Mouse (Mus musculus) embryo, embryonic 11 days (tissue): ENCODE measurements around the gene Ndufaf2.

Source experiments
- DNase-seq: peaks from one replicate; pipeline ENCODE4 v3.0.0-alpha.2; 2015

Gene Ndufaf2

DNA sequence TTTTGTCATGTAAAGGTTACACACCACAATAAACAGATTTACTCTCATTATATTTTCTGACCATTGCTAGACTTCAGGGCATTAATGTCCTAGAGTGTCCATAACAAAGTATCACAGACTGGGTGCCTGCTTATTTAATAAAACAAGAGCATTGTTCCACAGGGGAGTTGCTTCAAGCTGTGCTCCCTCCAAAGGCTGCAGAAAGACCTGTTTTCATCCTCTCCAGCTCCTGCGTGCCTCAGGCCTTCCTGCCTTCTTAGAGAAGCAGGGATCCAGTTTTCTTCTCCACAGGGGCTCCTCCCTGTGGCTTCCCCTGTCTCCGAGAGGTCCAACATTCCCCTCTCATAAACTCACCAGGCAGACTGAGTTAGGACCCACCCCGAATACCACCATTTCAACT is 202.2 kb downstream of the Ndufaf2 start:
- peak; percentile 48 for DNase-seq

DNA sequence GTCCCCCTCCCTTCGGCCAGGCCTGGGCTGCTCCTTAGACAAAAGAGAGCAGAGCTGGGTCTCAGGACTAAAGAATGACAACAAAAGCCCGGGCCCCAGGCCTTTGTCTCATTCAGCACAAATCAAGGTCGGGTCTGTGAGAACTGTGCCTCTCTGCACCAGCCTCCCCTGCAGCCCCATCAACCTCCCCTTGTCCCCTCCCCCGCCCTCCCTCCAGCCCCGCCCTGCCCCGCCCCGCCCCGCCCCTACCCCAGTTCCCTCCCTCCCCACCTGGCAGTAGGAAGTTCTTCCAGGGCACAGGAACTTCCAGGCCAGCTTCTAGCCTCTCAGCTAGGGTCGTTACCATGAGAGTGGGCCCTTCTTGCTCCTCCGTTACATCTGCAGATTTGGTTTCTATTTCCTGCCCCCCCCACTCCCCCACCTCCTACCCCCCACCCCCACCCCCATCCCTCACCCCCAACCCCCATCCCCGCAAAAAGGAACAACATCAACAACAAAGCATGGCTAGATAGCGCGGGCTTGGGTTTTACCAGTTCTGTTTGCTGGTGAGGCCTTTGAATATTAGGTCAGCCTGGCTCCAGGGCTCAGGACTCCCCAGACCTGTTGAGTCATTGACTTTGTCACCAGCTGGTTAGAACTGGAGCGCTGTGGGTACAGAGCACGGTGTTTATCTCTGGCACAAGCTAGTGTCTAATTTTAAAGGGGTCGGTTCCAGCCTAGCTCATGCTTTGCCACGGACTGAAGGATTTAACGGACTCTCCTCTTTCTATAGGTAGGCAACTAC is 202.9 kb downstream of the Ndufaf2 start:
- peak; percentile 88 for DNase-seq

DNA sequence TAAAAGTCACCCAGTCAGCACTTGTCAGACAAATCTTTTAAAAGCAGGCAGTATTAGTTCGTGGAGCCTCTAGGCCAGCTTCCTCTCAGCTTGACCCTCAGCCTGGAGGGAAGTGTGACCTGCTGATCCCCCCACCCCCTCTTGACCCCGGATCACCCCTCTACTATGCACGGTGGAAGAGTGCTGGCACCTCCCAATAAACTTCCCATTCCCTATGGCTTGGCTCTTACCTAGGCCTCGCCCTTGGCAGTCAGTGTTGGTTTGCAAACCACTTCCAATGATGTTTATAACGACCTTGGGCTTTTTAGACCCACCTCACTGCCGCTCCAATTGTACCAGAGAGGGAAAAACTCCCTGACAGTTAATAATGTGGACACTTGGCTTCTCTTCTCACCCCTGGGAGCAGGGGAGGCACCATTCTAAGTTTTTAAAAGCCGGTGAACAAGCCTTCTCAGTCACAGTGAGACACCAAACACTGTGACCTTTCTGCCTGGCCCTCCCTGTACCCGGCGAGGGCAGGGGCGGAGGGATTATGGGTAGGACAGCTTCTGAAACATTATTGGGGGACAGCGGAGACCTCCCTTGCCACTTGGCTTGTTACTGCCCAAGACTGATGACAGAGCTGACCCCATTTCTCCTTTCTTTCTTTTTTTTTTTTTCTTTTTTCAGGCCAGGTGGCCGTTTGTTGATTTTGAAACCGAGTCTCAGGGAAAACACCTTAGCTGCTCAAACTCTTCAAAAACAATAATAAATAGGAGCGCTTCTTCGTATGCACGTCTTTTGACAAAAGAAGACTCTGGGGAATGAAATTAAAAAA is 203.8 kb downstream of the Ndufaf2 start:
- DNase-seq, result peak; percentile 61

DNA sequence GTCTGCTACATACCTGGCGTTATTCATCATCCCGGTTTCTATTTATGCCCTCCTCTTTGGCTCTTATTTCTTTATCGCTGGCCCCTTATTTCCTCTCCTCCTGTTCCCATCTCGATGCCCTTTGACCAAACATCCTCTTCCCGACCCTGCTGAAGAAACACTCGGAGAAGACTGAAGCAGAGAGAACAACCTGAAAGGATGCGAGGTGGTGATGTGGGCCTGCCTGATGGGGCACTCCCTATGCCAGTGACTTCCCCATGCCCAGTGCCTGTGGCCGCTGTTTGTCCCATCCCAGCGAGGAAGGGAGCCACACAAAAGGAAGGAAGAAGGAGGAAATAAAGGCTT is 204.4 kb downstream of the Ndufaf2 start:
- DNase-seq, result no peak
